11 mouse cellular contexts compared by ENCODE assay signal in genomic region chr15:77161382-77161781, GRCm38 (mm10).
DNase-seq lines count a peak whose midpoint lies in the region; ATAC-seq and TF ChIP-seq lines count a peak whose summit lies in the region.
"Had no signal": no experiment of that assay in that cellular context is flagged by ENCODE, and none has a peak within 500 bp of the region (broad histone marks: within the 10 kb centered on the region; RNA-seq: fewer than 3 reads in every experiment).

No protein-coding gene starts in this region.

- TF ChIP-seq CTCF in intestine, postnatal 0 days (IDR thresholded peaks at IDR 0.05; ENCODE audit: low read depth), result no peak

- H3K9me3 ChIP-seq in intestine, embryonic 14.5 days (ENCODE audit: control insufficient read depth, low read length), result no peaks in the 10 kb centered on the region
- no peaks in the 10 kb centered on the region for H3K9me3 ChIP-seq in intestine, postnatal 0 days (ENCODE audit: control insufficient read depth)
- H3K9me3 ChIP-seq in embryonic facial prominence, embryonic 12.5 days, result no peaks in the 10 kb centered on the region
- H3K9me3 ChIP-seq in intestine, embryonic 16.5 days (ENCODE audit: control insufficient read depth, low read length), result no peaks in the 10 kb centered on the region
- H3K9me3 ChIP-seq in forebrain, embryonic 11.5 days (ENCODE audit: control insufficient read depth, low read length), result no peaks in the 10 kb centered on the region
- H3K9me3 ChIP-seq: midbrain, embryonic 10.5 days; neural tube, embryonic 12.5 days had no signal

- no peak overlapping the region for H3K4me3 ChIP-seq in intestine, embryonic 14.5 days (ENCODE audit: low read depth, low read length)
- no peak overlapping the region for H3K4me3 ChIP-seq in intestine, postnatal 0 days (ENCODE audit: low read depth, low read length)
- H3K4me3 ChIP-seq in embryonic facial prominence, embryonic 12.5 days, result peak overlapping the region; percentile 7; the same call in 1 of the 2 replicates
- H3K4me3 ChIP-seq in intestine, embryonic 16.5 days (ENCODE audit: low read length), result no peak overlapping the region
- H3K4me3 ChIP-seq in forebrain, embryonic 11.5 days (ENCODE audit: low read depth, low read length), result no peak overlapping the region
- H3K4me3 ChIP-seq: midbrain, embryonic 10.5 days; neural tube, embryonic 12.5 days had no signal

- no peak overlapping the region for H3K4me2 ChIP-seq in intestine, embryonic 14.5 days (ENCODE audit: low read length)
- H3K4me2 ChIP-seq in intestine, postnatal 0 days (replicated peaks; ENCODE audit: low read depth), result no peak overlapping the region
- no peak overlapping the region for H3K4me2 ChIP-seq in embryonic facial prominence, embryonic 12.5 days (replicated peaks)
- no peak overlapping the region for H3K4me2 ChIP-seq in intestine, embryonic 16.5 days (ENCODE audit: low read depth, low read length)
- no peak overlapping the region for H3K4me2 ChIP-seq in forebrain, embryonic 11.5 days (ENCODE audit: low read depth, low read length, severe bottlenecking)
- H3K4me2 ChIP-seq: neural tube, embryonic 12.5 days had no signal

- ATAC-seq in intestine, embryonic 14.5 days (replicated peaks; ENCODE audit: low FRiP score, low TSS enrichment, low read depth), result no peak
- ATAC-seq in intestine, postnatal 0 days, result no peak
- no peak for ATAC-seq in embryonic facial prominence, embryonic 12.5 days (ENCODE audit: insufficient number of reproducible peaks, insufficient read depth, low FRiP score, low TSS enrichment)
- ATAC-seq in intestine, embryonic 16.5 days, result peak; percentile 27; the same call in 1 of the 2 replicates
- ATAC-seq in forebrain, embryonic 11.5 days (replicated peaks; ENCODE audit: low FRiP score), result no peak

- H3K27me3 ChIP-seq in intestine, embryonic 14.5 days (replicated peaks; ENCODE audit: control insufficient read depth, insufficient read depth, low read length), result no peaks in the 10 kb centered on the region
- H3K27me3 ChIP-seq in intestine, postnatal 0 days (replicated peaks; ENCODE audit: control insufficient read depth, insufficient read depth, low read length), result no peaks in the 10 kb centered on the region
- H3K27me3 ChIP-seq in embryonic facial prominence, embryonic 12.5 days, result no peaks in the 10 kb centered on the region
- H3K27me3 ChIP-seq in intestine, embryonic 16.5 days (replicated peaks; ENCODE audit: control insufficient read depth, insufficient read depth, low read length), result no peaks in the 10 kb centered on the region
- no peaks in the 10 kb centered on the region for H3K27me3 ChIP-seq in forebrain, embryonic 11.5 days (ENCODE audit: control insufficient read depth, insufficient read depth, low read length)
- H3K27me3 ChIP-seq: neural tube, embryonic 12.5 days had no signal

- peak overlapping the region; percentile 43; the same call in 1 of the 2 replicates for H3K27ac ChIP-seq in intestine, embryonic 14.5 days (ENCODE audit: low read depth)
- H3K27ac ChIP-seq in intestine, postnatal 0 days (ENCODE audit: low read depth, low read length), result no peak overlapping the region
- peak overlapping the region; percentile 60 for H3K27ac ChIP-seq in embryonic facial prominence, embryonic 12.5 days
- H3K27ac ChIP-seq in intestine, embryonic 16.5 days (ENCODE audit: low read length), result peak overlapping the region; percentile 41; the same call in 1 of the 2 replicates
- no peak overlapping the region for H3K27ac ChIP-seq in forebrain, embryonic 11.5 days (ENCODE audit: low read depth, low read length)
- H3K27ac ChIP-seq: midbrain, embryonic 10.5 days; neural tube, embryonic 12.5 days had no signal

- 42% methylated on average over 5 of the region's 5 CpGs for WGBS in intestine, embryonic 14.5 days
- WGBS in intestine, postnatal 0 days, result 53% methylated on average over 5 of the region's 5 CpGs
- 50% methylated on average over 5 of the region's 5 CpGs for WGBS in embryonic facial prominence, embryonic 12.5 days
- WGBS in intestine, embryonic 16.5 days, result 46% methylated on average over 5 of the region's 5 CpGs
- 77% methylated on average over 5 of the region's 5 CpGs for WGBS in forebrain, embryonic 11.5 days

- no peak overlapping the region for H3K9ac ChIP-seq in intestine, embryonic 14.5 days (ENCODE audit: low read length)
- H3K9ac ChIP-seq in intestine, postnatal 0 days (ENCODE audit: low read depth, low read length), result no peak overlapping the region
- H3K9ac ChIP-seq in embryonic facial prominence, embryonic 12.5 days, result no peak overlapping the region
- no peak overlapping the region for H3K9ac ChIP-seq in intestine, embryonic 16.5 days (ENCODE audit: low read depth, low read length)
- H3K9ac ChIP-seq in forebrain, embryonic 11.5 days (ENCODE audit: low read length), result no peak overlapping the region
- H3K9ac ChIP-seq: neural tube, embryonic 12.5 days had no signal

- no peak for DNase-seq in intestine, embryonic 14.5 days (ENCODE audit: low spot score)
- peak; percentile 28 for DNase-seq in lung, postnatal 14 days
- no peak for DNase-seq in forebrain, embryonic 11.5 days (ENCODE audit: low spot score)
- DNase-seq in retina, postnatal 1 day, result no peak
- DNase-seq in spleen, postnatal 10 days (ENCODE audit: low spot score in 2 of 2), result no peak
- DNase-seq: cerebellum, postnatal 36 days had no signal

- peaks cover 47% of the 10 kb centered on the region for H3K4me1 ChIP-seq in intestine, embryonic 14.5 days (replicated peaks; ENCODE audit: control insufficient read depth, insufficient read depth, low read length)
- H3K4me1 ChIP-seq in intestine, postnatal 0 days (replicated peaks; ENCODE audit: control insufficient read depth, insufficient read depth, low read length), result peaks cover under 1% of the 10 kb centered on the region; the same call in 1 of the 2 replicates
- H3K4me1 ChIP-seq in embryonic facial prominence, embryonic 12.5 days, result peaks cover 30% of the 10 kb centered on the region
- peaks cover 36% of the 10 kb centered on the region for H3K4me1 ChIP-seq in intestine, embryonic 16.5 days (ENCODE audit: control insufficient read depth, insufficient read depth, low read length)
- H3K4me1 ChIP-seq in forebrain, embryonic 11.5 days (replicated peaks; ENCODE audit: control insufficient read depth, insufficient read depth, low read length), result peaks cover 2% of the 10 kb centered on the region; the same call in 1 of the 2 replicates

- no peaks in the 10 kb centered on the region for H3K36me3 ChIP-seq in intestine, embryonic 14.5 days (ENCODE audit: control insufficient read depth, insufficient read depth, low read length)
- no peaks in the 10 kb centered on the region for H3K36me3 ChIP-seq in intestine, postnatal 0 days (ENCODE audit: control insufficient read depth, insufficient read depth)
- H3K36me3 ChIP-seq in embryonic facial prominence, embryonic 12.5 days, result no peaks in the 10 kb centered on the region
- H3K36me3 ChIP-seq in intestine, embryonic 16.5 days (ENCODE audit: control insufficient read depth, insufficient read depth, low read length), result no peaks in the 10 kb centered on the region
- no peaks in the 10 kb centered on the region for H3K36me3 ChIP-seq in forebrain, embryonic 11.5 days (ENCODE audit: control insufficient read depth, insufficient read depth, low read length)
- H3K36me3 ChIP-seq: midbrain, embryonic 10.5 days; neural tube, embryonic 12.5 days had no signal

Comparison
In these comparisons a context has a peak if more than half of its experiments do, and no peak if none do; other contexts are left out.
1. H3K27ac ChIP-seq: peak in intestine, embryonic 14.5 days (single experiment), embryonic facial prominence, embryonic 12.5 days (single experiment) and intestine, embryonic 16.5 days (single experiment); none in intestine, postnatal 0 days (single experiment) and forebrain, embryonic 11.5 days (single experiment).